Mouse (Mus musculus) liver, embryonic 14.5 days (tissue): Measurements from ENCODE around the gene Mfsd4a.

Experiments
- CTCF ChIP-seq: IDR thresholded peaks from 2 replicates; pipeline ENCODE4 v1.5.1; 2016; ENCODE audit warnings: antibody characterized with exemption, low read depth, control low read depth
- EP300 ChIP-seq: IDR thresholded peaks from 2 replicates; pipeline ENCODE4 v1.6.1; 2016; ENCODE audit warnings: antibody characterized with exemption, low read depth

GRCm38 (mm10) chr1:132089767-132090166 lies 21.9 kb upstream of the Mfsd4a start:
- no peak for TF ChIP-seq CTCF
- no peak for TF ChIP-seq EP300
